Mouse (Mus musculus) forebrain, embryonic 15.5 days (tissue): Measurements from ENCODE around the gene Nos1ap. TPM values are rescaled to one million over a fixed set of nuclear protein-coding genes. Genes with fewer than 3 reads are reported as not detected.

ENCODE experiments used
- ATAC-seq: fragments of 200-750 bp; cut with Nextera tagmentation; replicated peaks from 2 replicates; pipeline ENCODE4 v1.8.0; 2017; ENCODE audit warnings: mild to moderate bottlenecking, moderate TSS enrichment, moderate library complexity
- H3K27ac ChIP-seq: fragments of 300-500 bp; sonication (generic); replicated peaks from 2 replicates; pipeline ENCODE4 v1.5.1; 2015; ENCODE audit warnings: mild to moderate bottlenecking, inconsistent platforms
- H3K27me3 ChIP-seq: fragments of 300-500 bp; sonication (generic); 2 replicates; pipeline ENCODE4 v1.6.1; 2015; ENCODE audit warnings: inconsistent platforms
- H3K36me3 ChIP-seq: fragments of 300-500 bp; sonication (generic); 2 replicates; pipeline ENCODE4 v1.6.1; 2015; ENCODE audit warnings: mild to moderate bottlenecking, inconsistent platforms
- H3K4me1 ChIP-seq: fragments of 300-500 bp; sonication (generic); 2 replicates; pipeline ENCODE4 v1.6.1; 2015; ENCODE audit warnings: inconsistent platforms
- H3K4me2 ChIP-seq: fragments of 300-500 bp; sonication (generic); replicated peaks from 2 replicates; pipeline ENCODE4 v1.6.1; 2015; ENCODE audit warnings: mild to moderate bottlenecking, inconsistent platforms
- H3K4me3 ChIP-seq: fragments of 300-500 bp; sonication (generic); 2 replicates; pipeline ENCODE4 v1.5.1; 2015; ENCODE audit warnings: mild to moderate bottlenecking, inconsistent platforms
- H3K9ac ChIP-seq: fragments of 300-500 bp; sonication (generic); replicated peaks from 2 replicates; pipeline ENCODE4 v1.6.1; 2015; ENCODE audit warnings: mild to moderate bottlenecking, inconsistent platforms
- H3K9me3 ChIP-seq: fragments of 300-500 bp; sonication (generic); 2 replicates; pipeline ENCODE4 v1.6.1; 2016; ENCODE audit warnings: inconsistent platforms
- WGBS: fragments of 180-500 bp; shearing (Covaris S2); methylation state at CpG from one replicate; pipeline ENCODE4 v1.1.7; 2015; ENCODE audit warnings: mixed read lengths; 5-methylcytosine and 5-hydroxymethylcytosine counted together
- polyA plus RNA-seq: library from polyadenylated mRNA; unstranded; fragments of >200 nt; fragmentation: Nextera tagmentation; extraction: Ambion mirVana; gene quantifications from 2 replicates; pipeline ENCODE4 v1.2.1, GENCODE M21; 2015

The Nos1ap gene
- polyA plus RNA-seq, 1 experiment from 2014 or later = 25.4 TPM

DNA sequence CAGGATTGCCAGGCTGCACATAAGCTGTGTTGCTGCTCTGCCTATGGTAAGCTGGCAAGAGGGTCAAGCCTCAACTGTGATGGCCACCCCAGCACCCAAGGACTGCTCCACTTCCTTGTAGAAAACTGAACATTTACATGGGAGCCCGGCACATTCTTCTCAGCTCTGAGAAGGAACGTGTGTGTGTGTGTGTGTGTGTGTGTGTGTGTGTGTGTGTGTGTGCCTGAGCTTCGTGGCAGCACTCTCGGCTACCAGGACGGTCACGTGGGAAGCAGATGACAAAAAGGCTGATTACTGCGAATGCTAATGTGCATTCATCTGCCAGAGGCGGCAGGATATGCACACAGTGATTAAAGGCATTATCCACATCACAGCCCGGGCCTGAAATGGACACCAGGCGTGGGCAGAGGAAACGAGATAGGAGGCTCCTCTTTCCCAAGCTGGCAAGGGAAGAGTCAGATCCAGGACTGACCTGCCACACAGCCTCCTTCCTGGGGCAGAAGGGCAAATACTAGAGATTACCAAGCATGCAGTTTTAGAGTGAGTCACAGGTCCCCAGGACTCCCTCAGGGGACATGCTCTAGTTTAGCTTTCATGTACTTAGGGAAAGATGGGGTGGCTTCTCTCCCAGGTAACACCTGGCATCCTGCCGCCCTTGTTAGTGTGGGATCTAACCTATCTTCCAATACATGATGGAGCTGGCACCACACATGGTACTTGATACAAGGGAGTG, 202.3 kb downstream of the Nos1ap start:
- Histone ChIP-seq H3K27ac (peak overlapping the region; percentile 75), H3K4me3 (no peak overlapping the region), H3K9ac (no peak overlapping the region), H3K4me2 (peak overlapping the region; percentile 16; the same call in 1 of the 2 replicates), H3K9me3 (no peaks in the 10 kb centered on the region), H3K4me1 (peaks cover 21% of the 10 kb centered on the region), H3K27me3 (no peaks in the 10 kb centered on the region), H3K36me3 (no peaks in the 10 kb centered on the region)
- ATAC-seq = peak; percentile 87
- WGBS = 18% methylated on average over 12 of the region's 12 CpGs

GRCm38 (mm10) chr1:170385416-170385815, 204.2 kb downstream of the Nos1ap start:
- H3K9me3 ChIP-seq = no peaks in the 10 kb centered on the region
- H3K4me2 ChIP-seq = no peak overlapping the region
- H3K36me3 ChIP-seq = no peaks in the 10 kb centered on the region
- H3K27me3 ChIP-seq = no peaks in the 10 kb centered on the region
- ATAC-seq = no peak
- 0 out of 2 replicates have a peak overlapping the region, but pooled peaks have one; percentile 13 for H3K27ac ChIP-seq
- peaks cover 21% of the 10 kb centered on the region for H3K4me1 ChIP-seq
- no peak overlapping the region for H3K9ac ChIP-seq
- WGBS = 41% methylated on average over 10 of the region's 10 CpGs
- no peak overlapping the region for H3K4me3 ChIP-seq

DNA sequence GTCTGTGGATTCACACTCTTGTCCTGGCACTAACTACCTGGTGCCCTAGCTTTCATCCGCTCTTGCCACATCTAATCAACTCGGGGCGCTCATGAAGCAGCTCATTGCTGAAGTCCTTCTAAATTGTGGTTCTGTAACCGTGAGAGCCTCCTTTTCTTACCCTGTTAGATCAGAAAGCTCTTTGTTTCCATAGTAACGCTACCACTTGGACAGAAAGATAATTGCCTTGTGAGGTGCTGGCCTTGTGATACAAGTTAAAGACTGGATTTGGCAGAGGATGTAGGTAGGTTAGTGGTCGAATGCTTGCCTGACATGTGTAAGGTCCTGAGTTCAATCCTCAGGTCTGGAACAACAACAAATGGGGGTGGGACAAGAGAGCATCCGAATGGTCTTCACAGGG, 206.1 kb downstream of the Nos1ap start:
- no peaks in the 10 kb centered on the region for H3K9me3 ChIP-seq
- no peak overlapping the region for H3K4me3 ChIP-seq
- no peaks in the 10 kb centered on the region for H3K27me3 ChIP-seq
- no peak overlapping the region for H3K9ac ChIP-seq
- no peaks in the 10 kb centered on the region for H3K36me3 ChIP-seq
- peaks cover 21% of the 10 kb centered on the region for H3K4me1 ChIP-seq
- H3K4me2 ChIP-seq = no peak overlapping the region
- WGBS = 50% methylated on average over 7 of the region's 7 CpGs
- no peak for ATAC-seq
- no peak overlapping the region for H3K27ac ChIP-seq

- Histone ChIP-seq H3K27me3 (no peaks in the 10 kb centered on the region), H3K9ac (no peak overlapping the region), H3K4me2 (no peak overlapping the region), H3K4me1 (peaks cover 7% of the 10 kb centered on the region; the same call in 1 of the 2 replicates), H3K4me3 (no peak overlapping the region), H3K36me3 (no peaks in the 10 kb centered on the region), H3K9me3 (no peaks in the 10 kb centered on the region), H3K27ac (no peak overlapping the region)
- ATAC-seq = no peak
- 32% methylated on average over 3 of the region's 3 CpGs for WGBS
Observed at GRCm38 (mm10) chr1:170381457-170381856, 208.2 kb downstream of the Nos1ap start.

DNA sequence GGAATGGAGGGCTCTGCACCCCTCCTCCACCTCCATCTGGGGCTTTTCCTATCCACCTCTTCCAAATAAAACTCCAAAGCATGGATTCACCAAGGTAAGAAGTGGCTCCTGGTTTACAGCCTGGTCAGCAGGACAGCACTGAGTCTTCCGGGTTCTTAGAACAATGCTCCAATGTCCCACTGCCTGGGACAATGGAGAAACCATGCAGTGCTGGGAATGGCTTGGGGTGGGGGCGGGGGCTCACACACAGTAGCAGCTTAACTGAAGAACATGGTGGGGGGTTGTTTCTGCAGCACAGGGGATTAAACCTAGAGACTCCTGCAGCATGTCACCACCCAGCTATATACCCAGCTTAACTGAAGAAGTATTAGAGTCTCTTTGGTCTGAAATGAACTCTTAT, 209.2 kb downstream of the Nos1ap start:
- no peak for ATAC-seq
- no peaks in the 10 kb centered on the region for H3K36me3 ChIP-seq
- WGBS = 29% methylated on average over 2 of the region's 2 CpGs
- no peak overlapping the region for H3K9ac ChIP-seq
- H3K27me3 ChIP-seq = no peaks in the 10 kb centered on the region
- peaks cover 5% of the 10 kb centered on the region; the same call in 1 of the 2 replicates for H3K4me1 ChIP-seq
- no peak overlapping the region for H3K4me2 ChIP-seq
- no peaks in the 10 kb centered on the region for H3K9me3 ChIP-seq
- H3K27ac ChIP-seq = no peak overlapping the region
- no peak overlapping the region for H3K4me3 ChIP-seq

GRCm38 (mm10) chr1:170375721-170376120, 213.9 kb downstream of the Nos1ap start:
- WGBS = 89% methylated on average over 5 of the region's 5 CpGs
- no peak for ATAC-seq

GRCm38 (mm10) chr1:170373750-170374149, 215.9 kb downstream of the Nos1ap start:
- Histone ChIP-seq H3K4me1 (no peaks in the 10 kb centered on the region), H3K27me3 (no peaks in the 10 kb centered on the region), H3K4me2 (no peak overlapping the region), H3K9ac (no peak overlapping the region), H3K4me3 (no peak overlapping the region), H3K27ac (no peak overlapping the region), H3K36me3 (no peaks in the 10 kb centered on the region), H3K9me3 (no peaks in the 10 kb centered on the region)
- ATAC-seq = 0 out of 2 replicates have a peak, but pooled peaks have one; percentile 26
- 82% methylated on average over 2 of the region's 2 CpGs for WGBS

More at GRCm38 (mm10) chr1:170375721-170376120, 213.9 kb downstream of the Nos1ap start:
- H3K9ac ChIP-seq = no peak overlapping the region
- no peaks in the 10 kb centered on the region for H3K27me3 ChIP-seq
- no peaks in the 10 kb centered on the region for H3K9me3 ChIP-seq
- no peak overlapping the region for H3K27ac ChIP-seq
- no peak overlapping the region for H3K4me3 ChIP-seq
- no peak overlapping the region for H3K4me2 ChIP-seq
- no peaks in the 10 kb centered on the region for H3K36me3 ChIP-seq
- H3K4me1 ChIP-seq = no peaks in the 10 kb centered on the region

- H3K4me2 ChIP-seq = no peak overlapping the region
- H3K36me3 ChIP-seq = no peaks in the 10 kb centered on the region
- 87% methylated on average over 4 of the region's 4 CpGs for WGBS
- no peaks in the 10 kb centered on the region for H3K9me3 ChIP-seq
- no peak overlapping the region for H3K27ac ChIP-seq
- H3K4me1 ChIP-seq = peaks cover 14% of the 10 kb centered on the region
- no peak for ATAC-seq
- H3K9ac ChIP-seq = no peak overlapping the region
- H3K27me3 ChIP-seq = no peaks in the 10 kb centered on the region
- H3K4me3 ChIP-seq = no peak overlapping the region
Observed at GRCm38 (mm10) chr1:170371191-170371792, 218.4 kb downstream of the Nos1ap start.

GRCm38 (mm10) chr1:170368864-170369263, 220.8 kb downstream of the Nos1ap start:
- no peak for ATAC-seq
- WGBS = 83% methylated on average over 7 of the region's 7 CpGs

GRCm38 (mm10) chr1:170366981-170367700, 222.5 kb downstream of the Nos1ap start:
- Histone ChIP-seq H3K36me3 (no peaks in the 10 kb centered on the region), H3K9ac (no peak overlapping the region), H3K27me3 (no peaks in the 10 kb centered on the region), H3K4me2 (no peak overlapping the region), H3K4me3 (no peak overlapping the region), H3K27ac (peak overlapping the region; percentile 76), H3K4me1 (peaks cover 15% of the 10 kb centered on the region), H3K9me3 (no peaks in the 10 kb centered on the region)
- WGBS = 14% methylated on average over 7 of the region's 7 CpGs
- peak; percentile 88 for ATAC-seq

More at GRCm38 (mm10) chr1:170368864-170369263, 220.8 kb downstream of the Nos1ap start:
- Histone ChIP-seq H3K9me3 (no peaks in the 10 kb centered on the region), H3K27ac (no peak overlapping the region), H3K4me1 (peaks cover 15% of the 10 kb centered on the region), H3K9ac (no peak overlapping the region), H3K27me3 (no peaks in the 10 kb centered on the region), H3K4me2 (no peak overlapping the region), H3K4me3 (no peak overlapping the region), H3K36me3 (no peaks in the 10 kb centered on the region)

DNA sequence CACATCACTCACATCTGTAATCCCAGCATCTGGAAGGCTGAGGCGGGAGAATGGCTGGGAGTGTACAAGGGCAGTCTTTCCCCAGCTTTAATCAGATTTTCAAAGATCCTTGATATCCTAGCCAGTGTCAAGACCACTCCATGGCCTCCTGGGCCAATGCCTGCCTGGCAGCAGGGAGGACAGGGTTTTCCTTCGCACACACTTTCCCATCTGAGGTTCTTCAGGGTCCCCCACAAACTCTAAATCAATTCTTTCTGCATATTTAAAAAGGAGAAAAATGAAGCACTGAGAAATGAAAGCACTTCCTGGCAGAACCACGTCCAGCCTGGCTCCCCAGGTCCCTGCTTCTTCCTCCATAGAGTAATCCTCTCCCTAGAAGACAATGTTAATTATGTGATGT, 225.9 kb downstream of the Nos1ap start:
- 69% methylated on average over 3 of the region's 3 CpGs for WGBS
- no peak overlapping the region for H3K27ac ChIP-seq
- H3K4me2 ChIP-seq = no peak overlapping the region
- no peaks in the 10 kb centered on the region for H3K9me3 ChIP-seq
- H3K36me3 ChIP-seq = no peaks in the 10 kb centered on the region
- H3K9ac ChIP-seq = no peak overlapping the region
- H3K27me3 ChIP-seq = no peaks in the 10 kb centered on the region
- no peak overlapping the region for H3K4me3 ChIP-seq
- ATAC-seq = no peak
- peaks cover 15% of the 10 kb centered on the region for H3K4me1 ChIP-seq
